Mouse (Mus musculus) monocyte, adult 5-6 weeks (primary cell): ENCODE measurements around the gene Sall1. TPM values are rescaled to one million over a fixed set of nuclear protein-coding genes. Genes with fewer than 3 reads are reported as not detected.

Source experiments
- ATAC-seq: fragments of 153-309, 156-312 bp; replicated peaks from 2 replicates; pipeline ENCODE4 v1.8.0; 2017; ENCODE audit warnings: mild to moderate bottlenecking; ENCODE audit not compliant: low TSS enrichment, insufficient number of reproducible peaks, severe bottlenecking, poor library complexity, low FRiP score
- total RNA-seq: library from RNA; stranded (forward); fragments of 200-1000, 200-491, 200-594 nt; gene quantifications from 3 replicates; pipeline ENCODE4 v1.2.3, GENCODE M21; 2017

Sall1 gene
- total RNA-seq, 1 experiment from 2014 or later = not detected

GRCm38 (mm10) chr8:89005797-89006196 is 38.2 kb downstream of the Sall1 start:
- ATAC-seq = no peak

GRCm38 (mm10) chr8:89004041-89004440 is 39.9 kb downstream of the Sall1 start:
- ATAC-seq = no peak

GRCm38 (mm10) chr8:89003336-89003896 is 40.5 kb downstream of the Sall1 start:
- ATAC-seq = no peak

- ATAC-seq = no peak
Observed at GRCm38 (mm10) chr8:89002128-89002527, 41.8 kb downstream of the Sall1 start.

- ATAC-seq = no peak
Observed at GRCm38 (mm10) chr8:88997276-88997675, 46.7 kb downstream of the Sall1 start.

- ATAC-seq = no peak
Observed at GRCm38 (mm10) chr8:88991780-88992509, 52.0 kb downstream of the Sall1 start.

- no peak for ATAC-seq
Observed at GRCm38 (mm10) chr8:88991176-88991575, 52.8 kb downstream of the Sall1 start.

GRCm38 (mm10) chr8:88989002-88989401 is 55.0 kb downstream of the Sall1 start:
- no peak for ATAC-seq

- ATAC-seq = no peak
Observed at GRCm38 (mm10) chr8:88983468-88983867, 60.5 kb downstream of the Sall1 start.
